Mouse (Mus musculus) myocyte (in vitro differentiated cells): ENCODE data around the gene Whrn.

ENCODE experiments used
- CEBPB ChIP-seq: IDR thresholded peaks from 2 replicates; pipeline ENCODE4 v1.6.1; 2011; ENCODE audit warnings: mild to moderate bottlenecking, moderate library complexity; ENCODE audit not compliant: poor library complexity, insufficient read depth, severe bottlenecking
- E2F4 ChIP-seq: IDR thresholded peaks from one replicate; pipeline ENCODE4 v1.6.1; 2011; ENCODE audit warnings: mild to moderate bottlenecking, control low read depth, moderate library complexity; ENCODE audit not compliant: insufficient read depth
- MAX ChIP-seq: IDR thresholded peaks from one replicate; pipeline ENCODE4 v1.6.1; 2011; ENCODE audit warnings: low read depth, mild to moderate bottlenecking, control low read depth
- MYOD1 ChIP-seq, 3 experiments: IDR thresholded peaks; one replicate each; pipeline ENCODE4 v1.6.1; 2011; ENCODE audit warnings: control low read depth in 2 of 3, low read depth in 2 of 3, mild to moderate bottlenecking in 2 of 3, moderate library complexity in 1 of 3; ENCODE audit not compliant: insufficient read length in 2 of 3, control insufficient read depth in 1 of 3
- POLR2A ChIP-seq: IDR thresholded peaks from one replicate; pipeline ENCODE4 v1.6.1; 2011; ENCODE audit warnings: low read depth, mild to moderate bottlenecking, control low read depth, moderate library complexity; ENCODE audit not compliant: insufficient read length
- POLR2AphosphoS2 ChIP-seq: IDR thresholded peaks from one replicate; pipeline ENCODE4 v1.6.1; 2011; ENCODE audit warnings: low read depth, control low read depth; ENCODE audit not compliant: insufficient read length
- SRF ChIP-seq: IDR thresholded peaks from one replicate; pipeline ENCODE4 v1.6.1; 2011; ENCODE audit warnings: low read depth; ENCODE audit not compliant: control insufficient read depth, insufficient read length
- TCF3 ChIP-seq: IDR thresholded peaks from one replicate; pipeline ENCODE4 v1.6.1; 2011; ENCODE audit warnings: low read depth, control low read depth; ENCODE audit not compliant: insufficient read length
- USF1 ChIP-seq: IDR thresholded peaks from one replicate; pipeline ENCODE4 v1.6.1; 2011; ENCODE audit warnings: low read depth, mild to moderate bottlenecking, control low read depth, moderate library complexity

DNA sequence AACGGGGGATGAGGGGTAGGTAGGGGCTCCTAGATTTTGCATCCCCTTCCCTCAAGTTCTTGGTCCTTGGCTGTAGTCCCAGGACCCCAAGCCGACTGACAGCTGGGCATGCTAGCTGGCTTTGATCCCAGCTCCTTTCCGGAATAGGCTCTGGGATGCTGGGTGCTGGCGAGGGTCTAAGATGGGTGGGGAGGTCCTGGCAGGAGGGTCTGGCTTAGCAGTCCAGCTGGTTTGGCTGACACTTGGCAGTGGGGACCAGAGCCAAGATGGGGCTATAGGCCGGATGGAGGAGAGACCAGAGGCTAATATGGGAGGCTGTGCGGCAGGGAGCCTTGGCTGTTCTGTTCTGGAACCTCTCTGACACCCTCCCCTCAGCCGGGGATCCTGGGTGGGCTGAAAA lies 87.5 kb downstream of the Whrn start:
- TF ChIP-seq SRF, result no peak
- TF ChIP-seq POLR2A, result no peak
- TF ChIP-seq MAX, result no peak
- TF ChIP-seq USF1, result no peak
- TF ChIP-seq POLR2AphosphoS2, result no peak
- TF ChIP-seq TCF3, result no peak
- TF ChIP-seq CEBPB, result no peak
- no peak for TF ChIP-seq E2F4
- no peak for TF ChIP-seq MYOD1 (IDR thresholded peaks at IDR 0.05; ENCODE audit: control insufficient read depth in 1 of 3, insufficient read length in 2 of 3, low read depth in 2 of 3)
